8 mouse cellular contexts compared by ENCODE assay signal in genomic region chr14:60377546-60377945, GRCm38 (mm10). TPM values are rescaled to one million over a fixed set of nuclear protein-coding genes. Genes with fewer than 3 reads are reported as not detected.
A peak's percentile ranks its signal among the peaks of the same experiment; 100 is the strongest.
DNase-seq lines count a peak whose midpoint lies in the region; ATAC-seq lines count a peak whose summit lies in the region.

No protein-coding gene starts in this region.

- peak overlapping the region; percentile 63 for H3K4me3 ChIP-seq in heart, embryonic 15.5 days
- H3K4me3 ChIP-seq in embryonic facial prominence, embryonic 10.5 days, result peak overlapping the region; percentile 74
- H3K4me3 ChIP-seq in intestine, embryonic 16.5 days (ENCODE audit: low read length), result peak overlapping the region; percentile 57
- H3K4me3 ChIP-seq in liver, embryonic 16.5 days (ENCODE audit: low read depth, low read length), result peak overlapping the region; percentile 57; the same call in 1 of the 2 replicates
- peak overlapping the region; percentile 54 for H3K4me3 ChIP-seq in stomach, embryonic 14.5 days (ENCODE audit: low read depth, low read length)

- no peaks in the 10 kb centered on the region for H3K9me3 ChIP-seq in heart, embryonic 15.5 days (replicated peaks)
- no peaks in the 10 kb centered on the region for H3K9me3 ChIP-seq in embryonic facial prominence, embryonic 10.5 days
- H3K9me3 ChIP-seq in intestine, embryonic 16.5 days (ENCODE audit: control insufficient read depth, low read length), result no peaks in the 10 kb centered on the region
- no peaks in the 10 kb centered on the region for H3K9me3 ChIP-seq in liver, embryonic 16.5 days (replicated peaks; ENCODE audit: control insufficient read depth, low read length)
- no peaks in the 10 kb centered on the region for H3K9me3 ChIP-seq in stomach, embryonic 14.5 days (ENCODE audit: control insufficient read depth, low read depth, low read length)

- DNase-seq in heart, adult 9 months (ENCODE audit: low spot score in 2 of 2), result no peak
- peak; percentile 17 for DNase-seq in embryonic facial prominence, embryonic 10.5 days (ENCODE audit: low spot score)
- no peak for DNase-seq in gastrocnemius, postnatal 25 days
- no peak for DNase-seq in thymus, postnatal 25 days

- H3K4me1 ChIP-seq in heart, embryonic 15.5 days (replicated peaks), result peaks cover 15% of the 10 kb centered on the region
- H3K4me1 ChIP-seq in embryonic facial prominence, embryonic 10.5 days, result peaks cover 31% of the 10 kb centered on the region
- 0 out of 2 replicates have a peak, but pooled peaks cover 2% of the 10 kb centered on the region for H3K4me1 ChIP-seq in intestine, embryonic 16.5 days (ENCODE audit: control insufficient read depth, insufficient read depth, low read length)
- H3K4me1 ChIP-seq in liver, embryonic 16.5 days (ENCODE audit: control insufficient read depth, low read depth, low read length), result no peaks in the 10 kb centered on the region
- no peaks in the 10 kb centered on the region for H3K4me1 ChIP-seq in stomach, embryonic 14.5 days (ENCODE audit: control insufficient read depth, insufficient read depth, low read length)

- WGBS in heart, embryonic 15.5 days, result 31% methylated on average over 10 of the region's 10 CpGs
- WGBS in embryonic facial prominence, embryonic 10.5 days, result 25% methylated on average over 10 of the region's 10 CpGs
- 53% methylated on average over 10 of the region's 10 CpGs for WGBS in intestine, embryonic 16.5 days
- 38% methylated on average over 10 of the region's 10 CpGs for WGBS in liver, embryonic 16.5 days (ENCODE audit: insufficient replicate concordance)
- 43% methylated on average over 10 of the region's 10 CpGs for WGBS in stomach, embryonic 14.5 days

- H3K9ac ChIP-seq in heart, embryonic 15.5 days, result no peak overlapping the region
- 0 out of 2 replicates have a peak overlapping the region, but pooled peaks have one; percentile 62 for H3K9ac ChIP-seq in intestine, embryonic 16.5 days (ENCODE audit: low read depth, low read length)
- H3K9ac ChIP-seq in liver, embryonic 16.5 days (ENCODE audit: low read depth, low read length), result no peak overlapping the region
- H3K9ac ChIP-seq in stomach, embryonic 14.5 days (replicated peaks; ENCODE audit: low read depth, low read length), result no peak overlapping the region

- peaks cover 53% of the 10 kb centered on the region for H3K27me3 ChIP-seq in heart, embryonic 15.5 days
- H3K27me3 ChIP-seq in embryonic facial prominence, embryonic 10.5 days (replicated peaks; ENCODE audit: low read depth, poor library complexity, severe bottlenecking), result peaks cover 64% of the 10 kb centered on the region
- H3K27me3 ChIP-seq in intestine, embryonic 16.5 days (replicated peaks; ENCODE audit: control insufficient read depth, insufficient read depth, low read length), result peaks cover 8% of the 10 kb centered on the region
- H3K27me3 ChIP-seq in liver, embryonic 16.5 days (ENCODE audit: control insufficient read depth, insufficient read depth, low read depth, low read length), result peaks cover 31% of the 10 kb centered on the region
- peaks cover 10% of the 10 kb centered on the region for H3K27me3 ChIP-seq in stomach, embryonic 14.5 days (ENCODE audit: control insufficient read depth, insufficient read depth, low read length)

- no peaks in the 10 kb centered on the region for H3K36me3 ChIP-seq in heart, embryonic 15.5 days
- 0 out of 2 replicates have a peak, but pooled peaks cover 6% of the 10 kb centered on the region for H3K36me3 ChIP-seq in embryonic facial prominence, embryonic 10.5 days (replicated peaks)
- H3K36me3 ChIP-seq in intestine, embryonic 16.5 days (ENCODE audit: control insufficient read depth, insufficient read depth, low read length), result no peaks in the 10 kb centered on the region
- no peaks in the 10 kb centered on the region for H3K36me3 ChIP-seq in liver, embryonic 16.5 days (ENCODE audit: control insufficient read depth, insufficient read depth)
- H3K36me3 ChIP-seq in stomach, embryonic 14.5 days (ENCODE audit: control insufficient read depth, insufficient read depth, low read length), result no peaks in the 10 kb centered on the region

- ATAC-seq in heart, embryonic 15.5 days (replicated peaks; ENCODE audit: insufficient number of reproducible peaks, insufficient read depth, low FRiP score, low read depth), result no peak
- ATAC-seq in intestine, embryonic 16.5 days, result no peak
- ATAC-seq in liver, embryonic 16.5 days (ENCODE audit: low read depth), result no peak
- no peak for ATAC-seq in stomach, embryonic 14.5 days (ENCODE audit: insufficient number of reproducible peaks, insufficient read depth, low FRiP score, low read depth)

- H3K4me2 ChIP-seq in heart, embryonic 15.5 days, result peak overlapping the region; percentile 98
- H3K4me2 ChIP-seq in intestine, embryonic 16.5 days (ENCODE audit: low read depth, low read length), result peak overlapping the region; percentile 98
- H3K4me2 ChIP-seq in liver, embryonic 16.5 days (ENCODE audit: low read depth, low read length), result peak overlapping the region; percentile 59
- H3K4me2 ChIP-seq in stomach, embryonic 14.5 days (replicated peaks; ENCODE audit: low read depth, low read length), result peak overlapping the region; percentile 90

- H3K27ac ChIP-seq in heart, embryonic 15.5 days, result no peak overlapping the region
- no peak overlapping the region for H3K27ac ChIP-seq in embryonic facial prominence, embryonic 10.5 days (replicated peaks)
- no peak overlapping the region for H3K27ac ChIP-seq in intestine, embryonic 16.5 days (ENCODE audit: low read length)
- H3K27ac ChIP-seq in liver, embryonic 16.5 days (ENCODE audit: low read length), result no peak overlapping the region
- no peak overlapping the region for H3K27ac ChIP-seq in stomach, embryonic 14.5 days (ENCODE audit: low read length)

RNA-seq across cellular contexts. Expression of gene Amer2, which starts 4.5 kb away (rescaled TPM):
- 0.48 and 1.1 TPM in 2 replicates for polyA plus RNA-seq in heart, embryonic 15.5 days (2015; fragmentation: Nextera tagmentation; extraction: Ambion mirVana)
- polyA plus RNA-seq in embryonic facial prominence, embryonic 10.5 days (2016; fragmentation: Nextera tagmentation; extraction: Ambion mirVana), result 4.5 and 4.9 TPM in 2 replicates
- polyA plus RNA-seq in intestine, embryonic 16.5 days (2015; fragmentation: Nextera tagmentation; extraction: Ambion mirVana), result 0.56 and 0.64 TPM in 2 replicates
- polyA plus RNA-seq in liver, embryonic 16.5 days (2015; fragmentation: Nextera tagmentation; extraction: Ambion mirVana), result 0.34 and 0.36 TPM in 2 replicates
- polyA plus RNA-seq in stomach, embryonic 14.5 days (2014; fragmentation: Nextera tagmentation; extraction: Ambion mirVana), result 1.1 and 1.9 TPM in 2 replicates
- under 1 TPM; 0.03 to 0.05 TPM for total RNA-seq in gastrocnemius, postnatal 25 days (2021)
